Mouse (Mus musculus): ENCODE measurements around the gene Commd7. TPM values are rescaled to one million over a fixed set of nuclear protein-coding genes. Genes with fewer than 3 reads are reported as not detected.

The Commd7 gene
- total and polyA plus RNA-seq, 2 experiments from 2014 or later = 24.7 to 103 TPM

- TF ChIP-seq CTCF (IDR thresholded peaks at IDR 0.05) = no peak
Measured at GRCm38 (mm10) chr2:153650014-153650687, 17.6 kb upstream of the Commd7 start.

DNA sequence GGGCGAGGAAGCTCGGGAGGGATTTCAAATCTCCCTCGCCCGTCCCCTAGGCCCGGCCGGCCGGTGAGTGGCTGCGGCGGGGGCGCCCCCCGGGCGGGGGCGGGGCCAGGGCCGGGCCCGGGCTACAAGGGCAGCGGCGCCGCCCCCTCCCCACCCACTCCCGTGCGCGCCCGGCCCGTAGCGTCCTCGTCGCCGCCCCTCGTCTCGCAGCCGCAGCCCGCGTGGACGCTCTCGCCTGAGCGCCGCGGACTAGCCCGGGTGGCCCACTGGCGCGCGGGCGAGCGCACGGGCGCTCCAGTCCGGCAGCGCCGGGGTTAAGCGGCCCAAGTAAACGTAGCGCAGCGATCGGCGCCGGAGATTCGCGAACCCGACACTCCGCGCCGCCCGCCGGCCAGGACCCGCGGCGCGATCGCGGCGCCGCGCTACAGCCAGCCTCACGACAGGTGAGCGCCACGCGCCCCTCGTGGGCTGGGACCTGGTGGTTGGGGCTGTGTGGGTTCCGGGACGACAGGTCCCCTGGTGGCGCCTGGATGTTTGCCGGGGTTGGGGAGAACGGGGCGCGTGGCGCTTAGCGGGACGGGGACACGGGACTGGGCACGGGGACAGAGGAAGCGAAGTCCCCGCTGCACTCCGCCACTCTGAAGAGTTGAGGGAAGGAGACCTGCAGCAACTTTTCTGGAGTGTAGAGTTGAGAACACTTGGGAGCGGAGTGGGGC is 16.9 kb upstream of the Commd7 start, which contains the start of gene Dnmt3b:
Dnmt3b (plus strand) TSS at position 153 of the 716 bp plus-strand sequence.
- Histone ChIP-seq H3K36me3 (ENCODE audit: insufficient read depth, low read length) (no peaks in the 10 kb centered on the region), H3K4me2 (ENCODE audit: low read depth, low read length, poor library complexity, severe bottlenecking) (peak within 1 kb of the TSS; percentile 96), H3K27me3 (ENCODE audit: insufficient read depth, low read length) (no peaks in the 10 kb centered on the region), H3K4me1 (ENCODE audit: insufficient read depth, low read length) (no peaks in the 10 kb centered on the region; the same call in 1 of the 2 replicates), H3K9ac (replicated peaks; ENCODE audit: low read length, poor library complexity, severe bottlenecking) (peak within 1 kb of the TSS; percentile 84), H3K9me3 (ENCODE audit: low read length) (no peaks in the 10 kb centered on the region), H3K27ac (ENCODE audit: low read depth, low read length) (no peak within 1 kb of the TSS), H3K4me3 (ENCODE audit: low read depth, low read length) (peak within 1 kb of the TSS; percentile 74)
- DNase-seq (ENCODE audit: low spot score) (peak; percentile 77), ATAC-seq (ENCODE audit: low FRiP score) (peak; percentile 90)
- 0 out of 2 replicates have a peak, but pooled peaks have one; percentile 20 for TF ChIP-seq CTCF (IDR thresholded peaks at IDR 0.05)
- WGBS = under 1% methylated on average over 63 of the region's 93 CpGs

More at GRCm38 (mm10) chr2:153650014-153650687, 17.6 kb upstream of the Commd7 start:
- H3K9me3 ChIP-seq (ENCODE audit: low read length) = no peaks in the 10 kb centered on the region
- peak overlapping the region; percentile 74 for H3K4me3 ChIP-seq (ENCODE audit: low read depth, low read length)
- DNase-seq (ENCODE audit: low spot score) (no peak), ATAC-seq (ENCODE audit: low FRiP score) (peak; percentile 10; the same call in 1 of the 2 replicates)
- peak overlapping the region; percentile 96 for H3K4me2 ChIP-seq (ENCODE audit: low read depth, low read length, poor library complexity, severe bottlenecking)
- no peaks in the 10 kb centered on the region; the same call in 1 of the 2 replicates for H3K4me1 ChIP-seq (ENCODE audit: insufficient read depth, low read length)
- WGBS = 3% methylated on average over 28 of the region's 28 CpGs
- no peak overlapping the region for H3K27ac ChIP-seq (ENCODE audit: low read depth, low read length)
- peak overlapping the region; percentile 84; the same call in 1 of the 2 replicates for H3K9ac ChIP-seq (replicated peaks; ENCODE audit: low read length, poor library complexity, severe bottlenecking)
- H3K36me3 ChIP-seq (ENCODE audit: insufficient read depth, low read length) = no peaks in the 10 kb centered on the region
- no peaks in the 10 kb centered on the region for H3K27me3 ChIP-seq (ENCODE audit: insufficient read depth, low read length)

DNA sequence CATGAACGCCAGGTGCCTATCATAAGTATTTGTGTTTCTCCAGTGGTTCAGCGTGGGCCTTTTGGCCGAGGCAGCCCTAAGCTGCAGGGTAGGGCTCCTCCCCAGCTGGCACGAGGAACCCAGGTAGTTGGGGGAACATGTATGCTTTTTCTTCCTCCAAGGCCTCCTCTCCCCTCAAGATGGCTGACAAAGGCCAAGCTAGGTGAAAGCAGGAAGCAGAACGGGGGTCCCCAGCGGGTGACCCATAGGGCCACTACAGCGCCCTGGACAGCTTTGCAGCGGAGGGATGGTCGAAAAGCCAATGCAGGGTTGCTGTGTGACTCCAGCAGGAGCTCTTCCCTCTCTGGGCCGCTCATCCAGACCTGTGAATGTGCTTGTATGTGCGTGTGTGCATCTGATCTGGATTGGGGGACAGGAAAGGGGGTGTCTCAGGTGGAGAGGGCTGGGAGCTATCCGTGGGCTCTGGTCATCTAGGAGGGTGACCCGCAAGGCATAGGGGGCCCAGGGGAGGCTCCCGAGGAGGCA is 16.3 kb upstream of the Commd7 start:
- TF ChIP-seq CTCF (IDR thresholded peaks at IDR 0.05) = no peak
- peak overlapping the region; percentile 74 for H3K4me3 ChIP-seq (ENCODE audit: low read depth, low read length)
- H3K27me3 ChIP-seq (ENCODE audit: insufficient read depth, low read length) = no peaks in the 10 kb centered on the region
- H3K36me3 ChIP-seq (ENCODE audit: insufficient read depth, low read length) = no peaks in the 10 kb centered on the region
- peak overlapping the region; percentile 96 for H3K4me2 ChIP-seq (ENCODE audit: low read depth, low read length, poor library complexity, severe bottlenecking)
- ATAC-seq (ENCODE audit: low FRiP score) = no peak
- no peak for DNase-seq (ENCODE audit: low spot score)
- H3K9me3 ChIP-seq (ENCODE audit: low read length) = no peaks in the 10 kb centered on the region
- H3K27ac ChIP-seq (ENCODE audit: low read depth, low read length) = no peak overlapping the region
- 14% methylated on average over 14 of the region's 14 CpGs for WGBS
- peak overlapping the region; percentile 84 for H3K9ac ChIP-seq (replicated peaks; ENCODE audit: low read length, poor library complexity, severe bottlenecking)
- H3K4me1 ChIP-seq (ENCODE audit: insufficient read depth, low read length) = no peaks in the 10 kb centered on the region; the same call in 1 of the 2 replicates

GRCm38 (mm10) chr2:153642999-153643398 is 10.4 kb upstream of the Commd7 start:
- Histone ChIP-seq H3K9me3 (ENCODE audit: low read length) (no peaks in the 10 kb centered on the region), H3K4me2 (ENCODE audit: low read depth, low read length, poor library complexity, severe bottlenecking) (no peak overlapping the region), H3K4me3 (ENCODE audit: low read depth, low read length) (no peak overlapping the region), H3K27me3 (ENCODE audit: insufficient read depth, low read length) (no peaks in the 10 kb centered on the region; the same call in 1 of the 2 replicates), H3K27ac (ENCODE audit: low read depth, low read length) (no peak overlapping the region), H3K4me1 (ENCODE audit: insufficient read depth, low read length) (no peaks in the 10 kb centered on the region), H3K9ac (replicated peaks; ENCODE audit: low read length, poor library complexity, severe bottlenecking) (no peak overlapping the region), H3K36me3 (ENCODE audit: insufficient read depth, low read length) (no peaks in the 10 kb centered on the region)
- no peak for TF ChIP-seq CTCF (IDR thresholded peaks at IDR 0.05)
- DNase-seq (ENCODE audit: low spot score) (no peak), ATAC-seq (ENCODE audit: low FRiP score) (no peak)
- WGBS = 26% methylated on average over 6 of the region's 6 CpGs

GRCm38 (mm10) chr2:153642496-153642895 is 9.9 kb upstream of the Commd7 start:
- WGBS = 18% methylated on average over 3 of the region's 3 CpGs
- ATAC-seq (ENCODE audit: low FRiP score) (no peak), DNase-seq (ENCODE audit: low spot score) (no peak)
- Histone ChIP-seq H3K36me3 (ENCODE audit: insufficient read depth, low read length) (no peaks in the 10 kb centered on the region), H3K4me2 (ENCODE audit: low read depth, low read length, poor library complexity, severe bottlenecking) (no peak overlapping the region), H3K4me1 (ENCODE audit: insufficient read depth, low read length) (no peaks in the 10 kb centered on the region), H3K4me3 (ENCODE audit: low read depth, low read length) (no peak overlapping the region), H3K9ac (replicated peaks; ENCODE audit: low read length, poor library complexity, severe bottlenecking) (no peak overlapping the region), H3K9me3 (ENCODE audit: low read length) (no peaks in the 10 kb centered on the region), H3K27me3 (ENCODE audit: insufficient read depth, low read length) (no peaks in the 10 kb centered on the region; the same call in 1 of the 2 replicates), H3K27ac (ENCODE audit: low read depth, low read length) (no peak overlapping the region)
- no peak for TF ChIP-seq CTCF (IDR thresholded peaks at IDR 0.05)
